ENCODE assay signal across 9 mouse cellular contexts in the genomic region with DNA sequence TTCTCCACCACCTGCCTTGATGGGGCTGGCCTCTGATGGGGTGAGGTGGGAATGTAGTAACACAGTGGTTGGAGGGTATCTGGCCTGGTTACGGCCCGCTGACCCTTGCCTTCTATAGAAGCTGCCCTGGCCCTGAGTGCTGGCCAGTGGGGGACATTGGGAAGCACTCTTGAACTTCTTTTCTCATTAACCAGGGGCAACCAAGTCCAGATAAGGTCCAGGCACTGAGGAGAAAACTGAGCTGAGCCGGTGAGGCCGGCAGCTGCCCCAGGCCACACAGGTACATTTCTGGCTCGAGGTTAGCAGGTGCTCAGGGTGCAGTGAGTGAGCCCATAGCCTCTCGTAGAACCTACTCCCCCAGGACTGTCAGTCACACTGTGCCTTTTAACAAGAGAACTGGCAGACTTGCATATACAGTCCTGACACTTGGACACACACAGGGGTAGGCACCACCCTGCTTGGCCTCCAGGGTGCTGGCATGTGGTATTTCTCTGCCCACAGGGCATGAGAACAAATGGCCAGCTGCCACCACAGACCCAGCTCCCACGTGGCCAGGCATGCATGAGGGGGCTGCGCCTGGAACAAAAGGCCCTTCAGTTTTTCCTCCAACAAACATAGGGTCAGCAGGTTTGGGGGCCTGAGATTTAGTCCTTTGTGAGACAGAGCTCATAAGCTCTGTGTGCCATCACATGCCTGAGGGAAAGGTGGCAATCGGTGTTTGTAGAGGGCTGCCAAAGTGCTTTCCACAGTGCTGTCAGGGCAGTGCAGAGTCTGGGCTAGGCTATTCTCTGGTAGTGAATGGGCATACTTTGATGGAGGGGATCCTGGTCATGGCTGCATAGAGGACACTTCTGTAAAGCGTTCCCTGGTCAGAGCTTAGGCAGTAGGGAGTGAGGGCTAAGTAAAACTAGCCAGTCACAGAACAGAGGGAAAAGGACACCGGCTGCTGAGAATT. TPM values are rescaled to one million over a fixed set of nuclear protein-coding genes. Genes with fewer than 3 reads are reported as not detected.
A peak's percentile ranks its signal among the peaks of the same experiment; 100 is the strongest.
DNase-seq lines count a peak whose midpoint lies in the region; ATAC-seq and TF ChIP-seq lines count a peak whose summit lies in the region.
"Had no signal": no experiment of that assay in that cellular context is flagged by ENCODE, and none has a peak within 500 bp of the region (broad histone marks: within the 10 kb centered on the region; RNA-seq: fewer than 3 reads in every experiment).

No protein-coding gene starts in this region.

- no peak overlapping the region for H3K9ac ChIP-seq in midbrain, embryonic 14.5 days (replicated peaks; ENCODE audit: low read length)

- H3K9me3 ChIP-seq in midbrain, embryonic 14.5 days (ENCODE audit: control insufficient read depth, low read length), result no peaks in the 10 kb centered on the region

- WGBS in kidney, adult 2 months, result 46% methylated on average over 11 of the region's 11 CpGs
- 62% methylated on average over 11 of the region's 11 CpGs for WGBS in midbrain, embryonic 14.5 days

- no peak for TF ChIP-seq POLR2A in cortical plate, adult 2 months (IDR thresholded peaks at IDR 0.05; ENCODE audit: extremely low read depth, insufficient read depth, low read length)
- TF ChIP-seq POLR2A in kidney, adult 2 months (IDR thresholded peaks at IDR 0.05; ENCODE audit: low read depth, low read length), result no peak

- TF ChIP-seq CTCF in gastrocnemius, adult 2 months (IDR thresholded peaks at IDR 0.05), result no peak
- TF ChIP-seq CTCF in cortical plate, adult 2 months (IDR thresholded peaks at IDR 0.05; ENCODE audit: extremely low read depth, insufficient read depth, low read length), result no peak
- TF ChIP-seq CTCF in kidney, adult 2 months (conservative IDR thresholded peaks at IDR 0.05; ENCODE audit: insufficient read depth, insufficient read length, low read depth, low read length), result no peak; the same call in 1 of the 2 replicates

- H3K36me3 ChIP-seq in kidney, adult 2 months (ENCODE audit: control insufficient read depth, insufficient read depth, low read length), result no peaks in the 10 kb centered on the region
- H3K36me3 ChIP-seq in midbrain, embryonic 14.5 days (ENCODE audit: control insufficient read depth, insufficient read depth, low read length), result no peaks in the 10 kb centered on the region

- no peak overlapping the region for H3K4me3 ChIP-seq in gastrocnemius, adult 2 months
- H3K4me3 ChIP-seq in cortical plate, adult 2 months (ENCODE audit: insufficient read depth, low read length), result no peak overlapping the region
- H3K4me3 ChIP-seq in kidney, adult 2 months (ENCODE audit: insufficient read depth, low read depth, low read length), result no peak overlapping the region
- no peak overlapping the region for H3K4me3 ChIP-seq in midbrain, embryonic 14.5 days (replicated peaks; ENCODE audit: low read depth, low read length)

- H3K27me3 ChIP-seq in kidney, adult 2 months (replicated peaks; ENCODE audit: control insufficient read depth, insufficient read depth, low read length), result no peaks in the 10 kb centered on the region
- no peaks in the 10 kb centered on the region for H3K27me3 ChIP-seq in midbrain, embryonic 14.5 days (ENCODE audit: control insufficient read depth, insufficient read depth, low read length)

- H3K4me2 ChIP-seq in midbrain, embryonic 14.5 days (ENCODE audit: low read length), result no peak overlapping the region

- H3K27ac ChIP-seq in gastrocnemius, adult 2 months, result peak overlapping the region; percentile 78
- H3K27ac ChIP-seq in cortical plate, adult 2 months (ENCODE audit: insufficient read depth, low read length), result peak overlapping the region; percentile 51; the same call in 1 of the 2 replicates
- H3K27ac ChIP-seq in kidney, adult 2 months (ENCODE audit: insufficient read depth, low read depth, low read length), result peak overlapping the region; percentile 30; the same call in 1 of the 2 replicates
- peak overlapping the region; percentile 55 for H3K27ac ChIP-seq in midbrain, embryonic 14.5 days (replicated peaks; ENCODE audit: low read depth, low read length)

- intact Hi-C loops in gastrocnemius, adult 2 months (cut with DNase I), result no loop called here

- peak; percentile 50 for DNase-seq in gastrocnemius, adult 2 months
- no peak for DNase-seq in gastrocnemius, adult 18-20 months (ENCODE audit: low spot score)
- DNase-seq in 3134 (ENCODE audit: extremely low read depth, insufficient read length, low spot score), result peak; percentile 65
- DNase-seq in kidney, adult 2 months, result peak; percentile 75
- peak; percentile 51 for DNase-seq in midbrain, embryonic 14.5 days
- DNase-seq in urinary bladder, postnatal 10 days (ENCODE audit: low spot score), result no peak

- ATAC-seq in midbrain, embryonic 14.5 days (ENCODE audit: low FRiP score, low TSS enrichment), result no peak; the same call in 1 of the 2 replicates
- ATAC-seq in inflammation-experienced regulatory T-cells, adult 6 months, result no peak

- H3K4me1 ChIP-seq in cortical plate, adult 2 months (ENCODE audit: control insufficient read depth, insufficient read depth, low read length), result peaks cover 1% of the 10 kb centered on the region; the same call in 1 of the 2 replicates
- peaks cover 22% of the 10 kb centered on the region for H3K4me1 ChIP-seq in kidney, adult 2 months (ENCODE audit: control insufficient read depth, insufficient read depth, low read length)
- H3K4me1 ChIP-seq in midbrain, embryonic 14.5 days (ENCODE audit: control insufficient read depth, insufficient read depth, low read length), result peaks cover 31% of the 10 kb centered on the region

RNA-seq across cellular contexts. Expression of a gene that starts 18.3 kb away (rescaled TPM):
- 10 to 100 TPM; 35.9 to 41.0 TPM for total RNA-seq in gastrocnemius, adult 2 months (2021)
- total RNA-seq in gastrocnemius, adult 18-20 months (2021), result 10 to 100 TPM; 33.7 to 35.0 TPM
- polyA plus RNA-seq in cortical plate, adult 2 months (2012; rRNA removed), result 76.3 and 90.3 TPM in 2 replicates
- polyA plus RNA-seq in kidney, adult 2 months (2012; rRNA removed), result 42.4 and 47.8 TPM in 2 replicates
- polyA plus RNA-seq in midbrain, embryonic 14.5 days (2014; fragmentation: Nextera tagmentation; extraction: Ambion mirVana), result 28.7 and 32.5 TPM in 2 replicates
- 1 to 10 TPM; 5.0 to 8.6 (median 6.8) TPM for polyA plus RNA-seq in inflammation-experienced regulatory T-cells, adult 6 months (2017; shearing (Covaris generic))

RNA-seq across cellular contexts. Expression of a gene that starts 32.1 kb away (rescaled TPM):
- 10 to 100 TPM; 20.8 to 21.5 TPM for total RNA-seq in gastrocnemius, adult 2 months (2021)
- 10 to 100 TPM; 17.8 to 18.5 TPM for total RNA-seq in gastrocnemius, adult 18-20 months (2021)
- polyA plus RNA-seq in cortical plate, adult 2 months (2012; rRNA removed), result 38.8 and 39.6 TPM in 2 replicates
- polyA plus RNA-seq in kidney, adult 2 months (2012; rRNA removed), result 44.8 and 53.0 TPM in 2 replicates
- 37.7 and 55.1 TPM in 2 replicates for polyA plus RNA-seq in midbrain, embryonic 14.5 days (2014; fragmentation: Nextera tagmentation; extraction: Ambion mirVana)
- 10 to 100 TPM; 20.2 to 32.0 (median 30.5) TPM for polyA plus RNA-seq in inflammation-experienced regulatory T-cells, adult 6 months (2017; shearing (Covaris generic))

RNA-seq across cellular contexts. Expression of a gene that starts 41.7 kb away (rescaled TPM):
- total RNA-seq in gastrocnemius, adult 2 months (2021), result not detected
- under 1 TPM in 1 of 2 experiments, not detected in 1; 0.27 TPM for total RNA-seq in gastrocnemius, adult 18-20 months (2021)
- polyA plus RNA-seq in cortical plate, adult 2 months (2012; rRNA removed), result 0.21 TPM in 1 of 2 replicates, not detected in the other
- 0.16 and 0.46 TPM in 2 replicates for polyA plus RNA-seq in kidney, adult 2 months (2012; rRNA removed)
- polyA plus RNA-seq in midbrain, embryonic 14.5 days (2014; fragmentation: Nextera tagmentation; extraction: Ambion mirVana), result 0.43 TPM in 1 of 2 replicates, not detected in the other
- under 1 TPM in 1 of 3 experiments, not detected in 2; 0.30 TPM for polyA plus RNA-seq in inflammation-experienced regulatory T-cells, adult 6 months (2017; shearing (Covaris generic))
- polyA plus RNA-seq: embryonic facial prominence, embryonic 11.5 days had no signal

RNA-seq across cellular contexts. Expression of a gene that starts 56.3 kb away (rescaled TPM):
- 10 to 100 TPM; 13.3 to 20.6 TPM for total RNA-seq in gastrocnemius, adult 2 months (2021)
- 10 to 100 TPM; 19.6 to 20.4 TPM for total RNA-seq in gastrocnemius, adult 18-20 months (2021)
- 78.2 and 80.2 TPM in 2 replicates for polyA plus RNA-seq in cortical plate, adult 2 months (2012; rRNA removed)
- 31.8 and 45.2 TPM in 2 replicates for polyA plus RNA-seq in kidney, adult 2 months (2012; rRNA removed)
- polyA plus RNA-seq in midbrain, embryonic 14.5 days (2014; fragmentation: Nextera tagmentation; extraction: Ambion mirVana), result 49.8 and 54.3 TPM in 2 replicates
- polyA plus RNA-seq in inflammation-experienced regulatory T-cells, adult 6 months (2017; shearing (Covaris generic)), result 1 to 10 TPM; 7.2 to 8.8 (median 7.3) TPM

Comparison
In these comparisons a context has a peak if more than half of its experiments do, and no peak if none do; other contexts are left out.
1. DNase-seq: peak in gastrocnemius, adult 2 months (single experiment), 3134 (single experiment), kidney, adult 2 months (single experiment) and midbrain, embryonic 14.5 days (single experiment); none in gastrocnemius, adult 18-20 months (single experiment) and urinary bladder, postnatal 10 days (single experiment).
2. Peak in every context shown above with its lines, with median percentiles within 50 percentile points of each other: H3K27ac ChIP-seq.